In the genomic region with DNA sequence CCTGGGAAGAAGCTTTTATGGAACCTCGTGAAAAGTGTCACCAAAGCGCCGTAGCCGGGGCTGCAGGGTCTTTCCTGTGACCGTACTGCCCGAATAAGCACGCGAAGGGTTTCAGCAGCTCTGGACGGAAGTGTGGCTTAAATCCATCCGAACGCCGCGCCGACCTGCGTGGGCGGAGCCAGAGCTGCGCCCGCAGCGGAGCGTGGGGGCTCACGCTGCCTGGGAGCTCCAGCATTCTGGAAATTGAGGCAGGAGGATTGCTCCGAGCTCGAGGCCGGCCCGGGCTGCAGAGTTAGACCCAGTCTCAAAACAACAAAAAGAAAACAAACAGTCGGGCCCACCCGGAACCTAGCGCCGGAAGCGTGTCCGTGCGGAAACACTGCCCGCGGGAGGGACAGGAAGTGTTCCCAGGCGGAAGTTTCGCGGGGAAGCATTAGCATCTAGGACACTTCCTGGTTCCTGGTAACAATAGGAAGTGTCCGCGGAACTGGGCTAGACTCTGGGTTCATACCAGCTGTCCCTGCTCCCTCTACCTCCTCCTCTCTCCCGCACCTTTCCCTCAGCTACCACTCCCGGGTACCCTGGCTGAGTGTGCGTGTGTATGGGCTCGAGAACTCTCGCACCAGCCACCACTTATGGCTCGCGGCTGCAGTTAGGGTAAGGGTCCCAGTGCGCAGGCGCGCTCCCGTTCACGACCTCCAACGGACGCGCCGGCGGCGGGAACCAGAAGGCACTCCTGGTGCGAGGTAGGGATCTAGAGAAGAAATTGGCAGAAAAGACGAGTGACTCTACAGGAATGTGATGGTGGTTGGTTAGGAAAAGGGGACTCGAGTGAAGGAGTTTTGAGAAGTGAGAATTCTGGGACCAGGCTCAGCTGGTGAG, we compare ENCODE assay signal across 8 mouse cellular contexts. TPM values are rescaled to one million over a fixed set of nuclear protein-coding genes. Genes with fewer than 3 reads are reported as not detected.
DNase-seq lines count a peak whose midpoint lies in the region; ATAC-seq and TF ChIP-seq lines count a peak whose summit lies in the region.

TSS of gene Zfp668 (minus strand) at position 362 of the 882 bp plus-strand sequence.

- TF ChIP-seq CTCF in bone marrow, adult 2 months (IDR thresholded peaks at IDR 0.05; ENCODE audit: control insufficient read depth, insufficient read depth, low read length), result peak; percentile 5; the same call in 1 of the 2 replicates

- DNase-seq in 416B (ENCODE audit: low read depth), result peak; percentile 97
- peak; percentile 85 to 90 for DNase-seq in heart, adult 9 months (ENCODE audit: low spot score in 2 of 2)
- DNase-seq in monocyte, adult 2 months (ENCODE audit: low read depth in 1 of 2, low spot score in 2 of 2), result peak; percentile 68 to 82
- DNase-seq in spleen, postnatal 36 days (ENCODE audit: low spot score in 2 of 2), result peak; percentile 85 to 90

- peak within 1 kb of the TSS; percentile 91 for H3K27ac ChIP-seq in bone marrow, adult 2 months (ENCODE audit: control insufficient read depth, insufficient read depth, low read depth, low read length, poor library complexity)
- H3K27ac ChIP-seq in embryonic facial prominence, embryonic 15.5 days (replicated peaks), result peak within 1 kb of the TSS; percentile 99
- peak within 1 kb of the TSS; percentile 99 for H3K27ac ChIP-seq in kidney, embryonic 14.5 days (ENCODE audit: low read depth, low read length)
- H3K27ac ChIP-seq in limb, embryonic 15.5 days, result peak within 1 kb of the TSS; percentile 99

- H3K9ac ChIP-seq in embryonic facial prominence, embryonic 15.5 days, result peak within 1 kb of the TSS; percentile 93
- H3K9ac ChIP-seq in kidney, embryonic 14.5 days (ENCODE audit: low read depth, low read length), result peak within 1 kb of the TSS; percentile 97
- H3K9ac ChIP-seq in limb, embryonic 15.5 days, result peak within 1 kb of the TSS; percentile 96

- peak; percentile 54; the same call in 1 of the 2 replicates for TF ChIP-seq POLR2A in bone marrow, adult 2 months (IDR thresholded peaks at IDR 0.05; ENCODE audit: borderline replicate concordance, control insufficient read depth, low read depth, low read length)

- H3K4me1 ChIP-seq in bone marrow, adult 2 months (ENCODE audit: control insufficient read depth, insufficient read depth, low read length), result no peaks in the 10 kb centered on the region
- peaks cover 23% of the 10 kb centered on the region for H3K4me1 ChIP-seq in embryonic facial prominence, embryonic 15.5 days
- peaks cover 13% of the 10 kb centered on the region for H3K4me1 ChIP-seq in kidney, embryonic 14.5 days (ENCODE audit: control insufficient read depth, insufficient read depth, low read length)
- H3K4me1 ChIP-seq in limb, embryonic 15.5 days, result peaks cover 19% of the 10 kb centered on the region

- peaks cover 46% of the 10 kb centered on the region for H3K36me3 ChIP-seq in embryonic facial prominence, embryonic 15.5 days
- peaks cover 41% of the 10 kb centered on the region for H3K36me3 ChIP-seq in kidney, embryonic 14.5 days (ENCODE audit: control insufficient read depth, insufficient read depth, low read length)
- peaks cover 35% of the 10 kb centered on the region for H3K36me3 ChIP-seq in limb, embryonic 15.5 days

- ATAC-seq in embryonic facial prominence, embryonic 15.5 days (ENCODE audit: insufficient number of reproducible peaks, low FRiP score, low TSS enrichment, low read depth), result peak; percentile 64
- peak; percentile 74 for ATAC-seq in kidney, embryonic 14.5 days (ENCODE audit: low FRiP score, low TSS enrichment)
- ATAC-seq in limb, embryonic 15.5 days (ENCODE audit: insufficient number of reproducible peaks, low FRiP score, low TSS enrichment, low read depth), result peak; percentile 69

- under 1% methylated on average over 60 of the region's 60 CpGs for whole genome bisulfite sequencing in bone marrow, adult 2 months
- WGBS in embryonic facial prominence, embryonic 15.5 days, result under 1% methylated on average over 60 of the region's 60 CpGs
- under 1% methylated on average over 60 of the region's 60 CpGs for WGBS in kidney, embryonic 14.5 days
- WGBS in limb, embryonic 15.5 days, result under 1% methylated on average over 60 of the region's 60 CpGs

- peak within 1 kb of the TSS; percentile 76 for H3K4me2 ChIP-seq in embryonic facial prominence, embryonic 15.5 days (replicated peaks)
- peak within 1 kb of the TSS; percentile 51 for H3K4me2 ChIP-seq in kidney, embryonic 14.5 days (replicated peaks; ENCODE audit: low read depth, low read length)
- H3K4me2 ChIP-seq in limb, embryonic 15.5 days, result peak within 1 kb of the TSS; percentile 76

- no peaks in the 10 kb centered on the region for H3K27me3 ChIP-seq in embryonic facial prominence, embryonic 15.5 days
- no peaks in the 10 kb centered on the region for H3K27me3 ChIP-seq in kidney, embryonic 14.5 days (ENCODE audit: control insufficient read depth, insufficient read depth, low read length)
- no peaks in the 10 kb centered on the region for H3K27me3 ChIP-seq in limb, embryonic 15.5 days

- H3K4me3 ChIP-seq in bone marrow, adult 2 months (replicated peaks; ENCODE audit: control insufficient read depth, low read depth, low read length), result peak within 1 kb of the TSS; percentile 92
- H3K4me3 ChIP-seq in embryonic facial prominence, embryonic 15.5 days (replicated peaks), result peak within 1 kb of the TSS; percentile 82
- H3K4me3 ChIP-seq in kidney, embryonic 14.5 days (ENCODE audit: low read length), result peak within 1 kb of the TSS; percentile 81
- H3K4me3 ChIP-seq in limb, embryonic 15.5 days, result peak within 1 kb of the TSS; percentile 97

- no peaks in the 10 kb centered on the region for H3K9me3 ChIP-seq in embryonic facial prominence, embryonic 15.5 days (replicated peaks)
- no peaks in the 10 kb centered on the region for H3K9me3 ChIP-seq in kidney, embryonic 14.5 days (ENCODE audit: control insufficient read depth, low read length)
- no peaks in the 10 kb centered on the region for H3K9me3 ChIP-seq in limb, embryonic 15.5 days

RNA-seq across cellular contexts. Expression of gene Zfp668, which starts in this region (rescaled TPM):
- polyA plus RNA-seq in bone marrow, adult 2 months (2011; ENCODE audit: insufficient read depth, insufficient read length, low replicate concordance, missing spikeins), result 4.0 and 8.3 TPM in 2 replicates
- 17.7 and 18.1 TPM in 2 replicates for polyA plus RNA-seq in embryonic facial prominence, embryonic 15.5 days (2015; fragmentation: Nextera tagmentation; extraction: Ambion mirVana)
- 18.6 and 21.9 TPM in 2 replicates for polyA plus RNA-seq in kidney, embryonic 14.5 days (2014; fragmentation: Nextera tagmentation; extraction: Ambion mirVana)
- polyA plus RNA-seq in limb, embryonic 15.5 days (2015; fragmentation: Nextera tagmentation; extraction: Ambion mirVana), result 16.4 TPM in 2 replicates

Comparison
In these comparisons a context has a peak if more than half of its experiments do, and no peak if none do; other contexts are left out.
1. Peak in every context shown above with its lines: DNase-seq, ATAC-seq, H3K4me3 ChIP-seq and H3K27ac ChIP-seq.